Mouse (Mus musculus) megakaryocyte, embryonic 14.5 days (primary cell): ENCODE results near the gene Hdgfl3.

Experiments used
- FLI1 ChIP-seq: IDR thresholded peaks from 2 replicates; pipeline ENCODE4 v1.6.1; 2012; ENCODE audit warnings: low read length, inconsistent platforms, mixed read lengths
- GATA1 ChIP-seq: IDR thresholded peaks from 3 replicates; pipeline ENCODE4 v1.6.1; 2012; ENCODE audit warnings: mixed read lengths, low read length, inconsistent platforms, borderline replicate concordance

DNA sequence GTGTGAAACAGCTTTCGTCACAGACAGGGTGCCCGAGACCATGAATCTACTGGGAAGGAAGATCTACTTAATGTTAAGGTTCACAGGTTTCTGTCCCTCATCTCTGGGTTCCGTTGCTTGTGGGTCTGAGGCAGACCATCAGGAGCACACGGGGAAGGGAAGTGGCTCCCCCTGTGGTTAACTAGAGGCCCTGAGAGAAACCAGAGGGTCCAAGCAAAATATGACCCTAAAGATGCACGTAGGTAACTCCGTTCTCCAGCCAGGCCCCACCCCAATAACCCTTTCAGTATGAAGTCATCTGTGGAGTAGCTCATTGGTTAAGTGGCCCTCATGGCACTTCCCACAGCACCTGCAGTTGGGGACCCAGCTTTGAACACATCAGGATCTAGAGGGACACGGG, 84.6 kb downstream of the Hdgfl3 start:
- no peak for TF ChIP-seq GATA1
- no peak for TF ChIP-seq FLI1
